Mouse (Mus musculus): ENCODE measurements around the gene Il19. TPM values are rescaled to one million over a fixed set of nuclear protein-coding genes. Genes with fewer than 3 reads are reported as not detected.

Gene Il19
- polyA plus RNA-seq, 1 experiment: not detected

DNA sequence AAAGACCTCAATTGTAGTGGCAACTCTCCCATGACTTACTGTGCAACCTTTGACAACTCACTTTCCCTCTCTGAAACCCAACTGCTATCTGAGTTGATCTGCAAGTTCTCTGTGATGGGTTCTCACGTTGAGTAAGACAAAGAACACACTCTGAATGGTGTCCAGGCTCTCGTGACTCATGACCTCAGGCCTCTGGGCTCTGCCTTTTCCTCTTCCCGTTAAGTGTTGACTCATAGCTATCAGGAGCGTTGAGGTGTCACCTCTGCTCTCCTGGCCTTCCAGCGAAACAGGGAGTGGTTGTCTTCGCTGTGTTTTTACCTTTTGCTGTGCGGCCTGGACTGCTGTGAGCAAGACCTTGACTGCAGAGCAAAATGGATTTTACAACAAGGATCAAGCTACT is 37.4 kb downstream of the Il19 start:
- TF ChIP-seq POLR2A (IDR thresholded peaks at IDR 0.05; ENCODE audit: control insufficient read depth, low read depth, low read length) (no peak), CTCF (IDR thresholded peaks at IDR 0.05; ENCODE audit: control insufficient read depth, insufficient read depth, insufficient replicate concordance, low read depth, low read length) (no peak)
- Histone ChIP-seq H3K36me3 (ENCODE audit: control insufficient read depth, insufficient read depth, low read length) (no peaks in the 10 kb centered on the region), H3K27ac (ENCODE audit: control insufficient read depth, insufficient read depth, low read depth, low read length) (no peak overlapping the region), H3K4me3 (ENCODE audit: control insufficient read depth, low read depth, low read length) (no peak overlapping the region), H3K4me1 (ENCODE audit: control insufficient read depth, insufficient read depth, low read length) (no peaks in the 10 kb centered on the region), H3K27me3 (ENCODE audit: control insufficient read depth, insufficient read depth, low read length) (no peaks in the 10 kb centered on the region)

- no peaks in the 10 kb centered on the region for H3K4me1 ChIP-seq (ENCODE audit: control insufficient read depth, insufficient read depth, low read length)
- no peaks in the 10 kb centered on the region for H3K27me3 ChIP-seq (ENCODE audit: control insufficient read depth, insufficient read depth, low read length)
- H3K4me3 ChIP-seq (ENCODE audit: control insufficient read depth, low read depth, low read length): no peak overlapping the region
- no peak for TF ChIP-seq POLR2A (IDR thresholded peaks at IDR 0.05; ENCODE audit: control insufficient read depth, low read depth, low read length)
- no peak for TF ChIP-seq CTCF (IDR thresholded peaks at IDR 0.05; ENCODE audit: control insufficient read depth, insufficient read depth, insufficient replicate concordance, low read depth, low read length)
- H3K36me3 ChIP-seq (ENCODE audit: control insufficient read depth, insufficient read depth, low read length): no peaks in the 10 kb centered on the region
- no peak overlapping the region for H3K27ac ChIP-seq (ENCODE audit: control insufficient read depth, insufficient read depth, low read depth, low read length)
Measured at GRCm38 (mm10) chr1:130894468-130894867, 45.4 kb downstream of the Il19 start.

- Histone ChIP-seq H3K36me3 (ENCODE audit: control insufficient read depth, insufficient read depth, low read length) (no peaks in the 10 kb centered on the region), H3K27ac (ENCODE audit: control insufficient read depth, insufficient read depth, low read depth, low read length) (no peak overlapping the region), H3K4me3 (ENCODE audit: control insufficient read depth, low read depth, low read length) (no peak overlapping the region), H3K27me3 (ENCODE audit: control insufficient read depth, insufficient read depth, low read length) (no peaks in the 10 kb centered on the region), H3K4me1 (ENCODE audit: control insufficient read depth, insufficient read depth, low read length) (no peaks in the 10 kb centered on the region)
- no peak for TF ChIP-seq POLR2A (IDR thresholded peaks at IDR 0.05; ENCODE audit: control insufficient read depth, low read depth, low read length)
- no peak for TF ChIP-seq CTCF (IDR thresholded peaks at IDR 0.05; ENCODE audit: control insufficient read depth, insufficient read depth, insufficient replicate concordance, low read depth, low read length)
Measured at GRCm38 (mm10) chr1:130893329-130894040, 46.4 kb downstream of the Il19 start.

GRCm38 (mm10) chr1:130892446-130892845 is 47.5 kb downstream of the Il19 start:
- H3K4me1 ChIP-seq (ENCODE audit: control insufficient read depth, insufficient read depth, low read length): no peaks in the 10 kb centered on the region
- no peaks in the 10 kb centered on the region for H3K27me3 ChIP-seq (ENCODE audit: control insufficient read depth, insufficient read depth, low read length)
- H3K4me3 ChIP-seq (ENCODE audit: control insufficient read depth, low read depth, low read length): no peak overlapping the region
- no peaks in the 10 kb centered on the region for H3K36me3 ChIP-seq (ENCODE audit: control insufficient read depth, insufficient read depth, low read length)
- no peak overlapping the region for H3K27ac ChIP-seq (ENCODE audit: control insufficient read depth, insufficient read depth, low read depth, low read length)
- TF ChIP-seq CTCF (IDR thresholded peaks at IDR 0.05; ENCODE audit: control insufficient read depth, insufficient read depth, insufficient replicate concordance, low read depth, low read length): no peak
- TF ChIP-seq POLR2A (IDR thresholded peaks at IDR 0.05; ENCODE audit: control insufficient read depth, low read depth, low read length): no peak

GRCm38 (mm10) chr1:130887354-130887753 is 52.6 kb downstream of the Il19 start, which contains the start of gene Il24:
Gene Il24, minus strand, starts transcription at chr1:130887454.
- no peaks in the 10 kb centered on the region for H3K4me1 ChIP-seq (ENCODE audit: control insufficient read depth, insufficient read depth, low read length)
- H3K4me3 ChIP-seq (ENCODE audit: control insufficient read depth, low read depth, low read length): no peak within 1 kb of the TSS
- no peak for TF ChIP-seq CTCF (IDR thresholded peaks at IDR 0.05; ENCODE audit: control insufficient read depth, insufficient read depth, insufficient replicate concordance, low read depth, low read length)
- TF ChIP-seq POLR2A (IDR thresholded peaks at IDR 0.05; ENCODE audit: control insufficient read depth, low read depth, low read length): no peak
- no peaks in the 10 kb centered on the region for H3K27me3 ChIP-seq (ENCODE audit: control insufficient read depth, insufficient read depth, low read length)
- no peak within 1 kb of the TSS for H3K27ac ChIP-seq (ENCODE audit: control insufficient read depth, insufficient read depth, low read depth, low read length)
- no peaks in the 10 kb centered on the region for H3K36me3 ChIP-seq (ENCODE audit: control insufficient read depth, insufficient read depth, low read length)

DNA sequence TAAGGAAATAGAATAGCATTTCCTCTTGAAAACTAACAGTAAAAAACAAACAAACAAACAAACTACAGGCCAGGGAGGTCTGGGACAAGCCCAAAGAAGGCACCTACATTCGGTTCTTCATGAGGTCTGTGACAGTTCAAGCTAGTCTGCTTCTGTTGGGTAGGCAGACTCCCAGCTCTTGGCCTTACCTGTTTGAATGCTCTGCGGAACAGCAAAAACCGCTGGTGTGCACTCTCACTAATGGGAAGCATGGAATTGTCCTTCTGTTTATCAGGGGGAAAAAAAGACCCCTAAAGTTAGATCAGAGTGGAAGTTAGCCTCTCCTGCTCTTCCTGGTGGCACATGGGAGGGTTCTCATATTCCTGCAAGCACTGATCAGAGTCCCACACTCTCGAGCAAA is 56.8 kb downstream of the Il19 start:
- H3K36me3 ChIP-seq (ENCODE audit: control insufficient read depth, insufficient read depth, low read length): no peaks in the 10 kb centered on the region
- TF ChIP-seq POLR2A (IDR thresholded peaks at IDR 0.05; ENCODE audit: control insufficient read depth, low read depth, low read length) (no peak), CTCF (IDR thresholded peaks at IDR 0.05; ENCODE audit: control insufficient read depth, insufficient read depth, insufficient replicate concordance, low read depth, low read length) (no peak)

More for the DNA sequence above, 56.8 kb downstream of the Il19 start:
- Histone ChIP-seq H3K27me3 (ENCODE audit: control insufficient read depth, insufficient read depth, low read length) (no peaks in the 10 kb centered on the region; the same call in 1 of the 2 replicates), H3K27ac (ENCODE audit: control insufficient read depth, insufficient read depth, low read depth, low read length) (no peak overlapping the region), H3K4me3 (ENCODE audit: control insufficient read depth, low read depth, low read length) (no peak overlapping the region), H3K4me1 (ENCODE audit: control insufficient read depth, insufficient read depth, low read length) (peaks cover 3% of the 10 kb centered on the region)

Other genes starting within 250 kb of the Il19 start
- gene Gm29427, start 224.3 kb downstream of the Il19 start, polyA plus RNA-seq (2012; rRNA removed): 0.96 and 1.5 TPM in 2 replicates
- 10.4 and 11.2 TPM in 2 replicates for gene Yod1, start 222.8 kb downstream of the Il19 start, polyA plus RNA-seq (2012; rRNA removed)
- gene Pfkfb2, start 210.9 kb downstream of the Il19 start, polyA plus RNA-seq (2012; rRNA removed): 30.9 and 33.0 TPM in 2 replicates
- 1.8 TPM in 2 replicates for gene AA986860, start 208.1 kb downstream of the Il19 start, polyA plus RNA-seq (2012; rRNA removed)
- 0.14 and 0.23 TPM in 2 replicates for gene Fcamr, start 139.2 kb downstream of the Il19 start, polyA plus RNA-seq (2012; rRNA removed)
- gene Pigr, start 113.4 kb downstream of the Il19 start, polyA plus RNA-seq (2012; rRNA removed): 0.17 and 0.36 TPM in 2 replicates
- gene Fcmr, start 74.4 kb downstream of the Il19 start, polyA plus RNA-seq (2012; rRNA removed): 18.7 and 29.0 TPM in 2 replicates
- not detected in 2 replicates for gene Il24, start 52.7 kb downstream of the Il19 start, polyA plus RNA-seq (2012; rRNA removed)
- gene Il20, start 28.7 kb downstream of the Il19 start, polyA plus RNA-seq (2012; rRNA removed): not detected in 2 replicates
- not detected in 2 replicates for gene Il10, start 79.7 kb upstream of the Il19 start, polyA plus RNA-seq (2012; rRNA removed)
- 13.2 and 14.7 TPM in 2 replicates for gene Mapkapk2, start 157.7 kb upstream of the Il19 start, polyA plus RNA-seq (2012; rRNA removed)
- 102 and 113 TPM in 2 replicates for gene Dyrk3, start 198.2 kb upstream of the Il19 start, polyA plus RNA-seq (2012; rRNA removed)
- gene Eif2d, start 213.1 kb upstream of the Il19 start, polyA plus RNA-seq (2012; rRNA removed): 18.1 and 18.4 TPM in 2 replicates